Mouse (Mus musculus) layer of hippocampus, adult 9-10 months (tissue): ENCODE results near the gene Sun5.
A peak's percentile ranks its signal among the peaks of the same experiment; 100 is the strongest.
"Not testable (repeated sequence)": the region's sequence is repeated elsewhere in the genome, so short reads cannot be mapped to it uniquely, and the experiment has no call there.

Experiments used
- DNase-seq: peaks from one replicate; pipeline ENCODE4 v3.0.0; 2022; ENCODE audit warnings: low spot score

Gene Sun5

GRCm38 (mm10) chr2:153870984-153871383, at the start of gene Sun5:
Gene Sun5, minus strand, starts transcription at chr2:153871084.
- no peak for DNase-seq

GRCm38 (mm10) chr2:153917930-153918329, 47.0 kb upstream of the Sun5 start, which contains the start of gene Bpifb3:
Gene Bpifb3, plus strand, starts transcription at chr2:153918230.
- DNase-seq, result no peak

DNA sequence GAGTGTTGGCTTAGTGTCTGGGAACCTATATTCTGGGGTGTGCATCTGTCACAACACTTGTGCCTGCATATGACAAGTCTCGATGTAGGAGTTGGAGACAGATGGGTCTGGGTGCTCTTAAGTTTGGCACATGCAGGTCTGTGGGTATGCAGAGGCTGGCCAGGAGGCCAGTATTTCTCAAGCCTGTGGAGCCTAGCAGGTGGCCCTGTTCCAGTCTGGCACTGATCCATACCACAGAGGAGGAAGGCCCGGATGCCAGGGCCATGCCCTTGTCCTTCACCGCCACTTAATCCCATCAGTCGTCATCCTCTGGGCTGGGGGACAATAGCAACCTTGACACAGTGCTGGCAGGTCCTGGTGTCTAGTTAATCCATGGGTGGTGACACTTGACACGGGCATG, 43.3 kb upstream of the Sun5 start:
- DNase-seq, result peak; percentile 29

DNA sequence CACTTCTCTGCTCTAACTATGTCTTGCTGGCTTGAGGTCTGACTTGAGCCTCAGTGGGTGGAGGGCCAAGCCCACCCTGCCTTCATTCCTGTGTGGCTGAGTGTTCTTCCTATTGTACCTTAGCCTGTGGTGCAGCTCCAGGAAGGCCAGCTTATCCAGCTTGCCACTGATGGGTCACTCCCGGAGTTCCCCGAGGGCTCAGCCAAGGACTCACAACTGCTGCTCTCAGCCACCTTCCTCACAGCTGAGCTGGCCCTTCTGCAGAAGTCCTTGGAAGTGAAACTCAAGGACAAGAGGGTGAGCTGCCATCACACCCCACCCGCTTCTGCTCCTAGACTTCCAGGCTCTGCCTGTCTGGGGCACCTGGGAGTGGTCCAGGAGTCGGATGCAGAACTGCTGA, 35.7 kb upstream of the Sun5 start:
- DNase-seq, result no peak

- no peak for DNase-seq
These were observed 31.8 kb upstream of the Sun5 start for GRCm38 (mm10) chr2:153902726-153903125.

GRCm38 (mm10) chr2:153900088-153900487, 29.2 kb upstream of the Sun5 start, which contains the start of gene Bpifb6:
Gene Bpifb6, plus strand, starts transcription at chr2:153900388.
- DNase-seq, result no peak

DNA sequence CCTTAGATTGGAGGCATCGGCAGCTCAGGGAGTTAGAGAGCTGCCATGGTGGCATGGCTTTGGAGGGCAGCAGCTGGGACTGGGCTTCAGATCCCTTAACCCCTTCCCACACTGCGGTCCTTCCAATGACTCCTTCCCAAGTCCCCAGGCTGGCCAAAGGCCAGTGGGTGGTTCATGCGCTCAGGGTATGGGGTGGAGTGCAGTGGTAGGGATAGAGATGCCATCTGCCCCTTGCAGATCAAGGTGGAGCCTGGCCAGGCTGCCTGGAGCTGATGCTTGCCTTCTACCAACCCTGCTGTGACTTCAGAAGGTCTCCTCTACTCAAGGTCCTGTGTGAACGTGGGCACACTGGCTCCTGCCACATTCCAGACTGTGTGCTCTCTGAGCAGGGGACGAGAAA, 28.2 kb upstream of the Sun5 start:
- DNase-seq, result no peak

- DNase-seq, result no peak
These were observed 3.9 kb upstream of the Sun5 start, which contains the start of gene Bpifb2 for GRCm38 (mm10) chr2:153874745-153875144. Gene Bpifb2, plus strand, starts transcription at chr2:153875045.

GRCm38 (mm10) chr2:153861960-153862359, 8.9 kb downstream of the Sun5 start:
- DNase-seq, result no peak

DNA sequence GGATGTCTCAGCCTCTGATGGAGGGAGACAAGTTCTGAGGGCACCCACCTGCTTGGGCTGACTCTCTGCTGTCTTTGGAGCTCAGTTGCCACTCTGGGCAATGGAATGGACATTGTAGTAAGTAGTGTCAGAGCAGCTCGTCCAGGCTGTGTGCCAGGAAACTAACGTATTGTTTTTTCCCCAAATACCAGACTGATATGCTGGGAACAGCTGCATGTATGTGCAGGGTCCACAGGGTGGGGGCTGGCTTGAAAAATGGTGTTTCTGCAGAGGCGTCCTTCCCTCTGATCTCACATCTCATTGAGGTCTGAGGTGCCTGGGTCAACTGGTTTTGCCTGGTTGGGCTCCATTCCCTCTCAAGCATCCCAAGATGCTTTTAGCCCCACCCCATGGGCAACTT, 10.2 kb downstream of the Sun5 start:
- DNase-seq, result no peak

DNA sequence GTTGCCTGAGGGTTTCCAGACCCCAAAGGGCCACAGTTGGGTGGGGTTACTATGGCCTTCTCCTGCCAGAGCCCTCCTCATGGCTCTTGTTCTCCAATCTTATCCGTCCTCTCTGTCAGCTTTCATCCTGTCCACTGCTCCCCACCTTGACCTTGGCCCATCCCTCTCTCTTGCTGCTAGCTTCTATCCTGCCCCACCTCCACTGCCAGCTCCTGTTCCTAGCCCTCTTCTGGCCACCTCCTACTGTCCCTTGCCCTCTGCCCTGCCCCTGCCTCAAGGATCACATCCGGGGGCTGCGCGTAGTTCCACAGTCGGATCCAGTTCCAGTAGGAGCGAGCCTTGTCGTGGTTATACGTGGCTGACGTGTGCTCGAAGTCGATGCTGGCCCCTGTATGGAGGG, 10.6 kb downstream of the Sun5 start:
- DNase-seq, result no peak

GRCm38 (mm10) chr2:153859581-153859980, 11.3 kb downstream of the Sun5 start:
- DNase-seq, result no peak

GRCm38 (mm10) chr2:153853544-153853943, 17.3 kb downstream of the Sun5 start:
- no peak for DNase-seq

DNA sequence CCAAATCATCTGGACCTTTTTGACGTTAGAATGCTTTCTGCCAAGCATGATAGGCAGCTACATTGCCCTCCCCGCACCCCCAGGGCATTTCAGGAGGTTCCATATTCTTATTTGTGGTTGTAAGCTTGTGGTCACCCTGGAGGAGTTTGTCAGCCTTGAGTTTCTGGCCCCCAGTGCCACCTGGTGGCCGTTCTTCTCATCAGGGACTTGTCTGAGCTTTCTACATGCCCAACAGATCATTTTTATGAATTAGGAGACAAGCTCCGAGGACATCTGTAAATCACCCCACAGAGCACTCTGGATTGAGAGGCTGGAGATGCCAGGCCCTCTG, 19.9 kb downstream of the Sun5 start:
- peak; percentile 33 for DNase-seq

DNA sequence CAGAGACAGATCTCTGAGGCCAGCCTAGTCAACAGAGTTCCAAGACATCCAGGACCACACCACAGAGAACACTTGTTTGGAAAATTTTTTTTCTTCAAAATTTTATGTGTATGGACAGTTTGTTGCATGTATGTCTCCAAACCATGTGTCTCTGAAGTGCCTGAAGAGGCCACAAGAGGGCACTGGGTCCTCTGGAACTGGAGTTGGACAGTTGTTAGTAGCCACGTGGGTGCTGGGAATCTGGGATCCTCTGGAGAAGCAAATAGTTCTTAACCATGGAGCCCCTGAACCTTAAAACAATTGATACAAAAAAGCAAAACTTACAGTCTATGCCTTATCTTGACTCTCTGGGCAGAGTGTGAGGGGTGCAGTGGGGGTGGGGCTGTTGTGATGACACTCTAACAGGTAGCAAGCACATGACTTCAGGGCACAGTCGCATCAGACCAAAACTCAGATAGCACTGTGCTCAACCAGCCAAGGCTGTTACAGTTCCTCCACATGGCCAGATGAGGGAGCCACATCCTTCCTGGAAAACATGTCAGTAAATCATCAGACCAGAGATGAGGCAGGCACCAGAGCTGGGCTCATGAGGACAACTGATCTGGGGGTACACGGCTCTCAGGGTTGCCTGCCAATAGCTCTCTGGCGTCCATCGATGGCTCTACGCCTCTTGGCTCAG, 20.4 kb downstream of the Sun5 start:
- DNase-seq, result no peak

- no peak for DNase-seq
These were observed 22.5 kb downstream of the Sun5 start for GRCm38 (mm10) chr2:153848389-153848788.

DNA sequence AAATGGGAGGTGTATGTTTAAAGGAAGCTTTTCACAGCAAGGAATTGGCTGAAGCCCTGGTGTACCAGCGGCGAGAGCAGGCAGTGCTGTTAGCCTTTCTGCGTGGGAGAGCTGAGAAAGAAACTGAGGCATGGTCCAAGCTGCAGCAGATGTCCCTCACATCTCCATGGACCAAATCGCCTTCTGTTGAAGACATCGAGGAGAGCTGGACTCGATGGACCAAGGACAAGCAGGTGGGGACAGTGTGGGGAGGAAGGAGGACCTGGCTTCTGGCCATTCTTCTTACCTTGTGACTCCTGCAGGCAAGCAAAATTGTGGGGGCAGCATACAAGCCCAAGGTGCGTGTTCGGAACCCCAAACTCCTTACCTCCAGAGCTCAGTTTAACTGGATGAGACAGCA, 28.0 kb downstream of the Sun5 start:
- DNase-seq, result no peak

DNA sequence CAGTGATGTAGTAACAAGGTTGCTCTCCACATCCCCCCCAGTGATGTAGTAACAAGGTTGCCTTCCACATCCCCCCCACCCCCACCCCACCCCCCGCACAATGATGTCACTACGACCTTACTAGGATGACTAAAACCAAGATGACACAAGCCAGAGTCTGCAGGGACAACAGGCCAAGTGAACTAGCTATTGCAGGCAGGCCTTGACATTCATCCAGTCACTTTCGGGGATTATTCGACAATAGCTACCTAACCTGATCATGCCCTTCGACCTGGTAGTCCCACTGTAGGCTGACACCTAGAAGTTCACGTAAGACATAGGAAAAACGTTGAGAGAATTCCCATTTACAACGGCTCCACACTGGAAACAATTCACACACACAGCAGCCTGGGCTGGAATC, 37.6 kb downstream of the Sun5 start:
- DNase-seq, result no peak

- DNase-seq, result no peak
These were observed 42.2 kb downstream of the Sun5 start for GRCm38 (mm10) chr2:153828704-153829103.

GRCm38 (mm10) chr2:153827171-153827830, 43.6 kb downstream of the Sun5 start:
- DNase-seq, result no peak

DNA sequence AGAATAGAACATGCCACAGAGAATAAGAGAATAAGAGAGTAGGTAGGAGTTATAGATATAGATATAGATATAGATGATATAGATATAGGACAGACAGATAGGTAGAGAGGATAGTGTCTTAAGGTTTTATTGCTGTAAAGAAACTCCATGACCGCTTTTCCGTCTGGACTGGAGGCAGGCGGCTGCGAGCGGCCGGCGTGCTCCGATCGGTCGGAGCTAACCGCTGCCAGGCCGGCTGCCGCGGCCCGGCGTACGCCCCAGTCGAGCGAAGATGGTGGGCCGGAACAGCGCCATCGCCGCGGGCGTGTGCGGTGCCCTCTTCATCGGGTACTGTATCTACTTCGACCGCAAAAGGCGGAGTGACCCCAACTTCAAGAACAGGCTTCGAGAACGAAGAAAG, 45.0 kb downstream of the Sun5 start:
- DNase-seq, result not testable (repeated sequence)

DNA sequence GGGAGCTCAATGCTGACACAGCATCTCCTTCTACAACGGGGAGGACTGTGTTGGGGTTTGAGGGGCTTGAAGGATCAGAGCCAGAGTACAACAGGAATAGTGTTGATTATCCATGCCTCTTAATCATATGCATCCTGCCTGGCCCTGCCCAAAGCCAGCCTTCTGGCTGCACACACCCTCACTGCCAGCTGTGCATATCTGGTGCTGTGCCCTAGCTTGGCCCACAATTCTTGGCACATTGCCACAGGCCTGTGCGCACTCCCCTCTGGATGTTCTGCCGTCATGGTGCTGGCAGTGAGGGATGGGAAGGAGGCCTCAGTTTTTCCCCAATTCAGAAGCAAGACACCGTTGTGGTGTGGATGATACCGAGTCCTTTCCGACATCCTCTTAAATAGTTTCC, 46.3 kb downstream of the Sun5 start:
- no peak for DNase-seq

- no peak for DNase-seq
These were observed 48.8 kb downstream of the Sun5 start for GRCm38 (mm10) chr2:153822005-153822543.

- DNase-seq, result no peak
These were observed 61.0 kb downstream of the Sun5 start for GRCm38 (mm10) chr2:153809921-153810320.
